Mouse (Mus musculus): ENCODE results near the gene Ins2. TPM values are rescaled to one million over a fixed set of nuclear protein-coding genes. Genes with fewer than 3 reads are reported as not detected.
A peak's percentile ranks its signal among the peaks of the same experiment; 100 is the strongest.

Gene Ins2
- polyA plus RNA-seq, 1 experiment from 2014 or later: not detected

GRCm38 (mm10) chr7:142636178-142636577, 107.0 kb downstream of the Ins2 start:
- no peak for DNase-seq (ENCODE audit: low spot score)
- Histone ChIP-seq H3K27ac (no peak overlapping the region), H3K4me1 (peaks cover 13% of the 10 kb centered on the region), H3K9me3 (no peaks in the 10 kb centered on the region), H3K27me3 (ENCODE audit: insufficient read depth, poor library complexity, severe bottlenecking) (peaks cover 9% of the 10 kb centered on the region; the same call in 1 of the 2 replicates), H3K36me3 (no peaks in the 10 kb centered on the region), H3K4me3 (no peak overlapping the region)

DNA sequence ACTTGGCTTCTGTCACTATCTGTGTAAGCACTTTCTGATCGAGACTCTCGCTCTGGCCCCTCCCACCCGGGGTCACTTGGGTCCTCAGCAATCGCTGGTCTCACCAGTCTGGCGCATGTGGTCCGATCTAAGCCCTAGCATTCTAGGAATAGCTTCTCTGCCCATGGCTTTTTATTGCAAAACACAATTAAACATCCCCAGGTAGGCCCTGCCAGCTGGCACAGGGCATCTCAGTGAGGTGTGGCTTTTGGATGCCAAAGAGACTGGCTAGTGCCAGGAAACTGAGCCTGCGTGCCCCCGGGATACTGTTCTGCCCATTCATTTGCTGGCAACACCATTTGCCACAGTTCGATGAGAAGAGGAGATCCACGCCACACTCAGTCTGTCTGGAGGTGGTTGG, 112.5 kb downstream of the Ins2 start:
- H3K4me1 ChIP-seq: peaks cover 19% of the 10 kb centered on the region; the same call in 1 of the 2 replicates
- peak overlapping the region; percentile 9; the same call in 1 of the 2 replicates for H3K27ac ChIP-seq
- H3K27me3 ChIP-seq (ENCODE audit: insufficient read depth, poor library complexity, severe bottlenecking): peaks cover 4% of the 10 kb centered on the region; the same call in 1 of the 2 replicates
- no peaks in the 10 kb centered on the region for H3K36me3 ChIP-seq
- H3K4me3 ChIP-seq: no peak overlapping the region
- WGBS: 68% methylated on average over 10 of the region's 10 CpGs
- no peak for DNase-seq (ENCODE audit: low spot score)
- H3K9me3 ChIP-seq: no peaks in the 10 kb centered on the region

DNA sequence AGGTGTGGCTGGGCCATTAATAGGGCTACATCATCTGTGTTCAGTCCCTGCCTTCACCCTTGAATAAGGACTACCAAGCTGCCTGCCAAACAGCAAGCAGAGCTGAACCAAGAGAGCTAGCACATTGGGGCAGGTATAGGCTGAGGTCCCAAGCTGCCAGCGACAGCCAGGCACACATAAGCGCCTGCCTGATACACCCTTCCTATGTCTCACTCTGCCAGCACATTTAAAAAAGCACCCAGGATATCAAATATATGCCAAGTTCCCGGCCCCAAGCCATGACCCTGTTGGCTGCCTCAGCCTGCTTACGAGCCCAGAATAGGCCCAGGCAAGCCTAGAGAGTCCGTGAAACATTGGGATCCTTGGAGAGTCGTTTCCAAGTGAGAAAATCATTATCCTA, 113.4 kb downstream of the Ins2 start:
- H3K9me3 ChIP-seq: no peaks in the 10 kb centered on the region
- H3K4me1 ChIP-seq: peaks cover 14% of the 10 kb centered on the region; the same call in 1 of the 2 replicates
- no peak for DNase-seq (ENCODE audit: low spot score)
- no peak overlapping the region for H3K4me3 ChIP-seq
- WGBS: 78% methylated on average over 6 of the region's 6 CpGs
- no peak overlapping the region for H3K27ac ChIP-seq
- H3K27me3 ChIP-seq (ENCODE audit: insufficient read depth, poor library complexity, severe bottlenecking): no peaks in the 10 kb centered on the region
- H3K36me3 ChIP-seq: no peaks in the 10 kb centered on the region

MicroRNAs encoded within 50 kb of the gene (microRNA counts, 519-probe panel; counts per million panel counts)
- microRNA mmu-miR-483: not detected

Small RNA genes within 50 kb of the gene (microRNA-seq; reads per million reads assigned to microRNA genes)
- 11,044 reads per million, percentile 95 among the genes with 10 or more reads in this experiment for gene Mir483

Other genes with a start within 250 kb of the Ins2 start
- 9.5 and 10.4 TPM in 2 replicates for gene Tnnt3, start 244.5 kb downstream of the Ins2 start, polyA plus RNA-seq (2016; fragmentation: Nextera tagmentation; extraction: Ambion mirVana)
- 17.1 and 25.1 TPM in 2 replicates for gene Mrpl23, start 210.7 kb downstream of the Ins2 start, polyA plus RNA-seq (2016; fragmentation: Nextera tagmentation; extraction: Ambion mirVana)
- 962 and 991 TPM in 2 replicates for gene Igf2, start 76.6 kb downstream of the Ins2 start, polyA plus RNA-seq (2016; fragmentation: Nextera tagmentation; extraction: Ambion mirVana)
- gene Gm49394, start 73.4 kb downstream of the Ins2 start, polyA plus RNA-seq (2016; fragmentation: Nextera tagmentation; extraction: Ambion mirVana): 0.17 and 0.34 TPM in 2 replicates
- 2.2 and 2.4 TPM in 2 replicates for gene Th, start 187.7 kb upstream of the Ins2 start, polyA plus RNA-seq (2016; fragmentation: Nextera tagmentation; extraction: Ambion mirVana)
- 1.1 and 1.2 TPM in 2 replicates for gene Ascl2, start 225.9 kb upstream of the Ins2 start, polyA plus RNA-seq (2016; fragmentation: Nextera tagmentation; extraction: Ambion mirVana)